Mouse (Mus musculus) forebrain, embryonic 13.5 days (tissue): ENCODE measurements around the gene Nostrin. TPM values are rescaled to one million over a fixed set of nuclear protein-coding genes. Genes with fewer than 3 reads are reported as not detected.

Experiments used
- ATAC-seq: fragments of 200-750 bp; cut with Nextera tagmentation; 2 replicates; pipeline ENCODE4 v1.8.0; 2017
- H3K27ac ChIP-seq: fragments of 300-500 bp; sonication (generic); 2 replicates; pipeline ENCODE4 v1.5.1; 2015; ENCODE audit warnings: inconsistent platforms, mild to moderate bottlenecking, moderate library complexity
- H3K27me3 ChIP-seq: fragments of 300-500 bp; sonication (generic); 2 replicates; pipeline ENCODE4 v1.6.1; 2015; ENCODE audit warnings: mild to moderate bottlenecking, inconsistent platforms
- H3K36me3 ChIP-seq: fragments of 300-500 bp; sonication (generic); 2 replicates; pipeline ENCODE4 v1.6.1; 2015; ENCODE audit warnings: mild to moderate bottlenecking, inconsistent platforms; ENCODE audit not compliant: poor library complexity, severe bottlenecking
- H3K4me1 ChIP-seq: fragments of 300-500 bp; sonication (generic); 2 replicates; pipeline ENCODE4 v1.6.1; 2015; ENCODE audit warnings: inconsistent platforms
- H3K4me2 ChIP-seq: fragments of 300-500 bp; sonication (generic); 2 replicates; pipeline ENCODE4 v1.6.1; 2015; ENCODE audit warnings: inconsistent platforms, mild to moderate bottlenecking, moderate library complexity
- H3K4me3 ChIP-seq: fragments of 300-500 bp; sonication (generic); 2 replicates; pipeline ENCODE4 v1.5.1; 2015; ENCODE audit warnings: mild to moderate bottlenecking, inconsistent platforms
- H3K9ac ChIP-seq: fragments of 300-500 bp; sonication (generic); 2 replicates; pipeline ENCODE4 v1.6.1; 2015; ENCODE audit warnings: mild to moderate bottlenecking, inconsistent platforms
- H3K9me3 ChIP-seq: fragments of 300-500 bp; sonication (generic); replicated peaks from 2 replicates; pipeline ENCODE4 v1.6.1; 2016; ENCODE audit warnings: inconsistent platforms
- WGBS: fragments of 180-500 bp; shearing (Covaris S2); methylation state at CpG from one replicate; pipeline ENCODE4 v1.1.7; 2015; 5-methylcytosine and 5-hydroxymethylcytosine counted together
- polyA plus RNA-seq: library from polyadenylated mRNA; unstranded; fragments of >200 nt; fragmentation: Nextera tagmentation; extraction: Ambion mirVana; gene quantifications from 2 replicates; pipeline ENCODE4 v1.2.1, GENCODE M21; 2015

Gene Nostrin
- 0.53 and 0.96 TPM in 2 replicates for polyA plus RNA-seq

GRCm38 (mm10) chr2:69135661-69136576, at the start of gene Nostrin:
Gene Nostrin, plus strand, starts transcription at chr2:69135800.
- no peaks in the 10 kb centered on the region for H3K27me3 ChIP-seq
- H3K27ac ChIP-seq, result no peak within 1 kb of the TSS
- ATAC-seq, result no peak; the same call in 1 of the 2 replicates
- no peaks in the 10 kb centered on the region for H3K9me3 ChIP-seq
- no peak within 1 kb of the TSS for H3K4me3 ChIP-seq
- H3K36me3 ChIP-seq, result no peaks in the 10 kb centered on the region
- WGBS, result 83% methylated on average over 15 of the region's 15 CpGs
- H3K4me2 ChIP-seq, result no peak within 1 kb of the TSS
- no peak within 1 kb of the TSS for H3K9ac ChIP-seq
- H3K4me1 ChIP-seq, result no peaks in the 10 kb centered on the region

- ATAC-seq, result peak; percentile 73
- H3K4me2 ChIP-seq, result no peak overlapping the region
- peak overlapping the region; percentile 20; the same call in 1 of the 2 replicates for H3K27ac ChIP-seq
- H3K4me3 ChIP-seq, result no peak overlapping the region
- no peaks in the 10 kb centered on the region for H3K9me3 ChIP-seq
- H3K4me1 ChIP-seq, result peaks cover 27% of the 10 kb centered on the region
- H3K27me3 ChIP-seq, result no peaks in the 10 kb centered on the region
- 0 out of 2 replicates have a peak overlapping the region, but pooled peaks have one; percentile 9 for H3K9ac ChIP-seq
- WGBS, result 21% methylated on average over 8 of the region's 8 CpGs
- H3K36me3 ChIP-seq, result no peaks in the 10 kb centered on the region
Measured at GRCm38 (mm10) chr2:69086505-69087260, 48.9 kb upstream of the Nostrin start.

GRCm38 (mm10) chr2:69095836-69096235, 39.8 kb upstream of the Nostrin start:
- no peak for ATAC-seq
- no peaks in the 10 kb centered on the region for H3K4me1 ChIP-seq
- no peak overlapping the region for H3K4me2 ChIP-seq

GRCm38 (mm10) chr2:69096821-69097220, 38.8 kb upstream of the Nostrin start:
- H3K4me3 ChIP-seq, result no peak overlapping the region
- no peaks in the 10 kb centered on the region for H3K9me3 ChIP-seq
- no peak overlapping the region for H3K27ac ChIP-seq
- no peaks in the 10 kb centered on the region for H3K27me3 ChIP-seq
- H3K4me2 ChIP-seq, result no peak overlapping the region
- no peak for ATAC-seq
- no peaks in the 10 kb centered on the region for H3K36me3 ChIP-seq
- no peak overlapping the region for H3K9ac ChIP-seq
- WGBS, result 72% methylated on average over 4 of the region's 4 CpGs
- no peaks in the 10 kb centered on the region for H3K4me1 ChIP-seq

More at GRCm38 (mm10) chr2:69095836-69096235, 39.8 kb upstream of the Nostrin start:
- H3K4me3 ChIP-seq, result no peak overlapping the region
- no peak overlapping the region for H3K27ac ChIP-seq
- no peak overlapping the region for H3K9ac ChIP-seq
- H3K27me3 ChIP-seq, result no peaks in the 10 kb centered on the region
- no peaks in the 10 kb centered on the region for H3K36me3 ChIP-seq
- H3K9me3 ChIP-seq, result no peaks in the 10 kb centered on the region

- H3K36me3 ChIP-seq, result no peaks in the 10 kb centered on the region
- no peak for ATAC-seq
- H3K4me3 ChIP-seq, result no peak overlapping the region
- WGBS, result 95% methylated on average over 2 of the region's 2 CpGs
- H3K27me3 ChIP-seq, result no peaks in the 10 kb centered on the region
- no peak overlapping the region for H3K9ac ChIP-seq
- H3K4me1 ChIP-seq, result no peaks in the 10 kb centered on the region
- H3K4me2 ChIP-seq, result no peak overlapping the region
- no peak overlapping the region for H3K27ac ChIP-seq
- H3K9me3 ChIP-seq, result no peaks in the 10 kb centered on the region
Measured at GRCm38 (mm10) chr2:69097526-69097925, 38.1 kb upstream of the Nostrin start.

GRCm38 (mm10) chr2:69098701-69099100, 36.9 kb upstream of the Nostrin start:
- Histone ChIP-seq H3K4me2 (no peak overlapping the region), H3K36me3 (no peaks in the 10 kb centered on the region), H3K27me3 (no peaks in the 10 kb centered on the region), H3K9me3 (no peaks in the 10 kb centered on the region), H3K4me3 (no peak overlapping the region), H3K9ac (no peak overlapping the region), H3K27ac (no peak overlapping the region), H3K4me1 (no peaks in the 10 kb centered on the region)
- 85% methylated on average over 3 of the region's 3 CpGs for WGBS
- ATAC-seq, result no peak

- Histone ChIP-seq H3K36me3 (no peaks in the 10 kb centered on the region), H3K4me3 (no peak overlapping the region), H3K4me1 (no peaks in the 10 kb centered on the region), H3K9ac (no peak overlapping the region), H3K27ac (no peak overlapping the region), H3K4me2 (no peak overlapping the region), H3K9me3 (no peaks in the 10 kb centered on the region), H3K27me3 (no peaks in the 10 kb centered on the region)
- no peak for ATAC-seq
- 95% methylated on average over 7 of the region's 7 CpGs for WGBS
Measured at GRCm38 (mm10) chr2:69099147-69099546, 36.5 kb upstream of the Nostrin start.

- no peaks in the 10 kb centered on the region for H3K36me3 ChIP-seq
- peak; percentile 58; the same call in 1 of the 2 replicates for ATAC-seq
Measured at GRCm38 (mm10) chr2:69100706-69101105, 34.9 kb upstream of the Nostrin start.

GRCm38 (mm10) chr2:69103526-69103925, 32.1 kb upstream of the Nostrin start:
- H3K4me3 ChIP-seq, result no peak overlapping the region
- 73% methylated on average over 3 of the region's 3 CpGs for WGBS
- H3K4me2 ChIP-seq, result no peak overlapping the region
- H3K27ac ChIP-seq, result no peak overlapping the region
- H3K4me1 ChIP-seq, result no peaks in the 10 kb centered on the region
- H3K27me3 ChIP-seq, result no peaks in the 10 kb centered on the region
- no peaks in the 10 kb centered on the region for H3K9me3 ChIP-seq
- no peak overlapping the region for H3K9ac ChIP-seq
- ATAC-seq, result no peak
- no peaks in the 10 kb centered on the region for H3K36me3 ChIP-seq

More at GRCm38 (mm10) chr2:69100706-69101105, 34.9 kb upstream of the Nostrin start:
- H3K4me3 ChIP-seq, result no peak overlapping the region
- no peaks in the 10 kb centered on the region for H3K27me3 ChIP-seq
- H3K27ac ChIP-seq, result no peak overlapping the region
- WGBS, result 30% methylated on average over 3 of the region's 3 CpGs
- no peak overlapping the region for H3K9ac ChIP-seq
- no peak overlapping the region for H3K4me2 ChIP-seq
- H3K4me1 ChIP-seq, result no peaks in the 10 kb centered on the region
- H3K9me3 ChIP-seq, result no peaks in the 10 kb centered on the region

- no peak for ATAC-seq
Measured at GRCm38 (mm10) chr2:69104511-69105145, 31.0 kb upstream of the Nostrin start.

GRCm38 (mm10) chr2:69109246-69109645, 26.4 kb upstream of the Nostrin start:
- ATAC-seq, result no peak
- H3K27ac ChIP-seq, result no peak overlapping the region
- peaks cover 9% of the 10 kb centered on the region; the same call in 1 of the 2 replicates for H3K4me1 ChIP-seq
- H3K9me3 ChIP-seq, result no peaks in the 10 kb centered on the region
- H3K4me3 ChIP-seq, result no peak overlapping the region
- no peak overlapping the region for H3K4me2 ChIP-seq
- WGBS, result 79% methylated on average over 5 of the region's 5 CpGs
- H3K27me3 ChIP-seq, result no peaks in the 10 kb centered on the region
- H3K9ac ChIP-seq, result no peak overlapping the region
- peaks cover 4% of the 10 kb centered on the region for H3K36me3 ChIP-seq

More at GRCm38 (mm10) chr2:69104511-69105145, 31.0 kb upstream of the Nostrin start:
- Histone ChIP-seq H3K4me3 (no peak overlapping the region), H3K36me3 (no peaks in the 10 kb centered on the region), H3K4me2 (no peak overlapping the region), H3K27me3 (no peaks in the 10 kb centered on the region), H3K4me1 (peaks cover 5% of the 10 kb centered on the region; the same call in 1 of the 2 replicates), H3K27ac (no peak overlapping the region), H3K9ac (no peak overlapping the region), H3K9me3 (no peaks in the 10 kb centered on the region)
- 52% methylated on average over 10 of the region's 10 CpGs for WGBS
